Mouse (Mus musculus): ENCODE data around the gene Clns1a.

The Clns1a gene

GRCm38 (mm10) chr7:97728666-97729614 lies 32.5 kb downstream of the Clns1a start:
- DNase-seq = peak in 1 of 2 experiments; percentile 31

GRCm38 (mm10) chr7:97730427-97730826 lies 34.0 kb downstream of the Clns1a start:
- DNase-seq = peak in 1 of 2 experiments; percentile 79

- no peak for DNase-seq
Observed at GRCm38 (mm10) chr7:97733606-97734005, 37.2 kb downstream of the Clns1a start.

- peak in 1 of 2 experiments; percentile 9 for DNase-seq
Observed at GRCm38 (mm10) chr7:97735021-97735420, 38.6 kb downstream of the Clns1a start.

- peak in 1 of 2 experiments; percentile 23 for DNase-seq
Observed at GRCm38 (mm10) chr7:97735886-97736420, 39.5 kb downstream of the Clns1a start.

- DNase-seq = no peak
Observed at GRCm38 (mm10) chr7:97737256-97737637, 40.8 kb downstream of the Clns1a start.

GRCm38 (mm10) chr7:97737638-97738456 lies 41.4 kb downstream of the Clns1a start, which contains the start of gene Aqp11:
Gene Aqp11, minus strand, starts transcription at chr7:97738289.
- peak; percentile 89 to 90 for DNase-seq

GRCm38 (mm10) chr7:97740948-97741347 lies 44.5 kb downstream of the Clns1a start:
- DNase-seq = no peak

- no peak for DNase-seq
Observed at GRCm38 (mm10) chr7:97741756-97742291, 45.4 kb downstream of the Clns1a start.

- no peak for DNase-seq
Observed at GRCm38 (mm10) chr7:97745299-97745698, 48.9 kb downstream of the Clns1a start.

GRCm38 (mm10) chr7:97747176-97747707 lies 50.8 kb downstream of the Clns1a start:
- DNase-seq = no peak

GRCm38 (mm10) chr7:97747787-97748497 lies 51.5 kb downstream of the Clns1a start:
- DNase-seq = peak in 1 of 2 experiments; percentile 79

GRCm38 (mm10) chr7:97748527-97749206 lies 52.2 kb downstream of the Clns1a start:
- DNase-seq = peak in 1 of 2 experiments; percentile 53

- DNase-seq = peak in 1 of 2 experiments; percentile 59
Observed at GRCm38 (mm10) chr7:97749207-97750190, 53.1 kb downstream of the Clns1a start.

GRCm38 (mm10) chr7:97756967-97757881 lies 60.8 kb downstream of the Clns1a start:
- DNase-seq = no peak

- DNase-seq = no peak
Observed at GRCm38 (mm10) chr7:97764591-97764990, 68.2 kb downstream of the Clns1a start.

GRCm38 (mm10) chr7:97765181-97765962 lies 68.9 kb downstream of the Clns1a start:
- DNase-seq = no peak

GRCm38 (mm10) chr7:97765963-97766347 lies 69.5 kb downstream of the Clns1a start:
- no peak for DNase-seq
